Mouse (Mus musculus) adrenal gland, adult 2 months (tissue): ENCODE results near the gene Klrd1. TPM values are rescaled to one million over a fixed set of nuclear protein-coding genes. Genes with fewer than 3 reads are reported as not detected.

Source experiments
- polyA plus RNA-seq: library from polyadenylated mRNA; depleted of rRNA; stranded (reverse); fragments of >200 nt; gene quantifications from 2 replicates; pipeline ENCODE4 v1.2.3, GENCODE M21; 2012; rRNA removed
- total RNA-seq, 2 experiments: library from RNA; stranded (reverse); gene quantifications; 2 replicates each; pipeline ENCODE4 v1.2.3; 2021

Gene Klrd1
- total and polyA plus RNA-seq, 3 experiments, result 0.11 to 0.79 TPM; not detected in 1

Other genes starting within 250 kb of the Klrd1 start
- 1 to 10 TPM; 1.2 to 1.8 TPM for gene Clec12a, start 249.1 kb upstream of the Klrd1 start, total RNA-seq
- 0.16 and 0.23 TPM in 2 replicates for gene Clec12a, start 249.1 kb upstream of the Klrd1 start, polyA plus RNA-seq
- under 1 TPM in 1 of 2 experiments, not detected in 1; 0.20 TPM for gene Clec12b, start 205.9 kb upstream of the Klrd1 start, total RNA-seq
- not detected in 2 replicates for gene Clec12b, start 205.9 kb upstream of the Klrd1 start, polyA plus RNA-seq
- under 1 TPM; 0.35 to 0.43 TPM for gene Clec1b, start 194.5 kb upstream of the Klrd1 start, total RNA-seq
- 0.18 TPM in 1 of 2 replicates, not detected in the other for gene Clec1b, start 194.5 kb upstream of the Klrd1 start, polyA plus RNA-seq
- under 1 TPM; 0.23 to 0.73 TPM for gene Clec9a, start 182.9 kb upstream of the Klrd1 start, total RNA-seq
- 0.20 and 0.24 TPM in 2 replicates for gene Clec9a, start 182.9 kb upstream of the Klrd1 start, polyA plus RNA-seq
- 1 to 10 TPM; 3.3 to 6.7 TPM for gene Clec1a, start 139.8 kb upstream of the Klrd1 start, total RNA-seq
- 1.5 TPM in 2 replicates for gene Clec1a, start 139.8 kb upstream of the Klrd1 start, polyA plus RNA-seq
- under 1 TPM; 0.07 to 0.26 TPM for gene Olr1, start 84.6 kb upstream of the Klrd1 start, total RNA-seq
- not detected in 2 replicates for gene Olr1, start 84.6 kb upstream of the Klrd1 start, polyA plus RNA-seq
- gene Tmem52b, start 79.2 kb upstream of the Klrd1 start, total RNA-seq, result not detected
- gene Tmem52b, start 79.2 kb upstream of the Klrd1 start, polyA plus RNA-seq, result not detected in 2 replicates
- gene Gabarapl1, start 58.6 kb upstream of the Klrd1 start, total RNA-seq, result 100 to 1,000 TPM; 258 to 360 TPM
- 86.4 and 101 TPM in 2 replicates for gene Gabarapl1, start 58.6 kb upstream of the Klrd1 start, polyA plus RNA-seq
- under 1 TPM; 0.24 to 0.26 TPM for gene Klre1, start 13.9 kb upstream of the Klrd1 start, total RNA-seq
- gene Klre1, start 13.9 kb upstream of the Klrd1 start, polyA plus RNA-seq, result 0.07 TPM in 1 of 2 replicates, not detected in the other
- under 1 TPM; 0.20 to 0.79 TPM for gene Klrk1, start 32.1 kb downstream of the Klrd1 start, total RNA-seq
- gene Klrk1, start 32.1 kb downstream of the Klrd1 start, polyA plus RNA-seq, result not detected in 2 replicates
- not detected for gene Klrc3, start 51.6 kb downstream of the Klrd1 start, total RNA-seq
- not detected in 2 replicates for gene Klrc3, start 51.6 kb downstream of the Klrd1 start, polyA plus RNA-seq
- gene Klrc2, start 68.9 kb downstream of the Klrd1 start, total RNA-seq, result under 1 TPM in 1 of 2 experiments, not detected in 1; 0.17 TPM
- gene Klrc2, start 68.9 kb downstream of the Klrd1 start, polyA plus RNA-seq, result 0.17 TPM in 1 of 2 replicates, not detected in the other
- not detected for gene Klrc1, start 87.2 kb downstream of the Klrd1 start, total RNA-seq
- 0.25 TPM in 1 of 2 replicates, not detected in the other for gene Klrc1, start 87.2 kb downstream of the Klrd1 start, polyA plus RNA-seq
- not detected for gene Klri1, start 125.3 kb downstream of the Klrd1 start, total RNA-seq
- not detected in 2 replicates for gene Klri1, start 125.3 kb downstream of the Klrd1 start, polyA plus RNA-seq
- gene Klri2, start 148.7 kb downstream of the Klrd1 start, total RNA-seq, result under 1 TPM in 1 of 2 experiments, not detected in 1; 0.14 TPM
- gene Klri2, start 148.7 kb downstream of the Klrd1 start, polyA plus RNA-seq, result not detected in 2 replicates
- not detected for gene Gm156, start 192.5 kb downstream of the Klrd1 start, total RNA-seq
- gene Gm156, start 192.5 kb downstream of the Klrd1 start, polyA plus RNA-seq, result not detected in 2 replicates